Mouse (Mus musculus) retina, postnatal 7 days (tissue): ENCODE results near the gene Hfe.
"Not testable (repeated sequence)": the region's sequence is repeated elsewhere in the genome, so short reads cannot be mapped to it uniquely, and the experiment has no call there.

ENCODE experiments used
- DNase-seq: peaks from one replicate; pipeline ENCODE4 v3.0.0-alpha.2; 2012; ENCODE audit warnings: low read depth, low spot score

The Hfe gene

DNA sequence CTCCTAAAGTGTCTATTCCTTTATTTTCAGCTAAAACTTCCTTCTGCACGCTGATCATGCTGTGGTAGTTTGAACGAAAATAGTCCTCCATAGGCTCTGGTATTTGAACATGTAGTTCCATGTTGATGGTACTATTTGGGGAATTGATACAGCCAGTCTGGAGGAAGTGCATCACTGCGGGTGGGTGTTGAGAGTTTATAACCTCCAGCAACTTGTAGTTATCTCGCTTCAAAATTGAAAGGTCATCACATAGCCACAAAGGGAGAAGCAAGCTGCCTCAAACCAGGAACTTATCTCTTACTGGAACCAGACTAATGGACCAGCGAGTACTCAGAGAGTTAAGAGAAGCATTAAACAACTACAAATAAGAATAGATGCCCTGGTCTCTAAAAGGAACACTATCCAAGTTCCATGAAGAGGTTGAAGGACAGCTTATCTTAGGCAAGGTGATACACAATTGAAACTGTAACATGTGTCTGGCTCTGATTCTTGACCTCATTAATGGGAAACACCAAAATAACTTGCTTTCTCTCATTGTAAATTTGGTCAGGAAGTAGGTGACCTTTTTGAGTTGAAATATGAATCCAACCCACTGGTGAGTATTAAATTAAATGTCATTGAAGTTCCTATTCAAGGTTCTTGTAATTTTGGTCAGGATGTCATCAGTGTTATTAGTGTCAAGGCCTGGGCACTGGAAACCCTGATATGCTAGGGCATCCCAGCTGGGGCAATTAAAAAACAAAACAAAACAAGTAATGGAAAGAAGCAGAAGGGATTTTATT lies 5.8 kb upstream of the Hfe start:
- no peak for DNase-seq

- DNase-seq: no peak
Observed at GRCm38 (mm10) chr13:23709714-23710373, 810 bp downstream of the Hfe start.

- DNase-seq: no peak
Observed at GRCm38 (mm10) chr13:23708654-23709053, 2.0 kb downstream of the Hfe start.

DNA sequence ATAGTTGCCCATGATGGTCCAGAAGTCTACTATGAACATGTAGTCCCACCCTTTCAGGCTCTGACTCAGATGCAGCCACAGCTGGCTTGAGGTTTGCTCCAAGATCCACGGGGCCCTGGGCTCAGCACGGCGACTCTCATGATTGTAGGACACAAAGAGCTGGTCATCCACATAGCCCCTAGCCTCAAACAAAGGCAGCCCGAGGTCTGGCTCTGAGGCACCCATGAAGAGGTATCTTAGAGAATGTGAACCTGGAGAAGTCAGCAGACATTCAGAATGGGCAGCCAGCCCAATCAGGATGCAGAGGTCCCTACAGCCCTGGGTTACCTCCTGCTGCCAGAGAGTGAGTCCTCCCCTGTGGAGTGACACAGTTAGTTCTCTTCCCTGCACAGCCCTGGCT lies 2.6 kb downstream of the Hfe start:
- DNase-seq: no peak

GRCm38 (mm10) chr13:23706771-23707170 lies 3.9 kb downstream of the Hfe start:
- DNase-seq: no peak

DNA sequence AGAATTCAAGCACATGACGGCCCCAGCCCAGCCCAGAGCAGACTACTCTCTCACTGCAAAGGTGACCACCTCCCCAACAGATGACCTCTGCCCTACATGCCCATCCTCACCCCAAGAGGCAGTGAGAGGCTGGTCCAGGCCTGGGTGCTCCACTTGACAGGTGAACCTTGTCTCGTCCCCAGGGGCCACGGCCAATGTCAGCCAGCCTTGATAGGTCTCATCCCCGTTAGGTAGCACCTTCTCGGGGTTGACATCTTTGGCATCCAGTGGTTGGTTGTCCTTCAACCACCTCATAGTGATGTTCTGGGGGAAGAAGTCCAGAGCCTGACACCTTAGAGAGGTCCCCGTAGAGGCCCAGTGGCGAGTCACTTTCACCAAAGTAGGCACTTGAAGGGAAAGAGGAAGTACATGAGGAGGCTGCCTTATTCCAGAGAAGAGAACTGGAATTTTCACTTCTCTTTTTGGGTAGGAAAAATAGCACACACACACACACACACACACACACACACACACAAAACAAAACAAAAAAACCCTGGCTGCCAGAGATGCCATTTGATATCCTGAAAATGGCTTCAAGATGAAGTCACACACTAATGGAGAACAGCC lies 4.8 kb downstream of the Hfe start:
- no peak for DNase-seq

DNA sequence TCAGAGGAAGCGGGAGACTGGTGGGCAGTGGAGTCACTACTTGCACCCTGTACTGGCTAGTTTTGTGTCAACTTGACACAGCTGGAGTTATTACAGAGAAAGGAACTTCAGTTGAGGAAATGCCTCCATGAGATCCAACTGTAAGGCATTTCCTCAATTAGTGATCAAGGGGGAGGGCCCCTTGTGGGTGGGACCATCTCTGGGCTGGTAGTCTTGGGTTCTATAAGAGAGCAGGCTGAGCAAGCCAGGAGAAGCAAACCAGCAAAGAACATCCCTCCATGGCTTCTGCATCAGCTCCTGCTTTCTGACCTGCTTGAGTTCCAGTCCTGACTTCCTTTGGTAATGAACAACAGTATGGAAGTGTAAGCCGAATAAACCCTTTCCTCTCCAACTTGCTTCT lies 7.9 kb downstream of the Hfe start:
- DNase-seq: not testable (repeated sequence)

- DNase-seq: no peak
Observed at GRCm38 (mm10) chr13:23702220-23702619, 8.4 kb downstream of the Hfe start.

GRCm38 (mm10) chr13:23700786-23701520 lies 9.7 kb downstream of the Hfe start:
- peak; percentile 67 for DNase-seq

GRCm38 (mm10) chr13:23699767-23700166 lies 10.9 kb downstream of the Hfe start:
- no peak for DNase-seq

GRCm38 (mm10) chr13:23698996-23699395 lies 11.7 kb downstream of the Hfe start:
- DNase-seq: peak; percentile 71

- peak; percentile 100 for DNase-seq
Observed at GRCm38 (mm10) chr13:23698300-23698693, 12.4 kb downstream of the Hfe start, which contains the start of gene Hist1h4c. Gene Hist1h4c (minus strand): TSS chr13:23698454.

- no peak for DNase-seq
Observed at GRCm38 (mm10) chr13:23697491-23698299, 13.0 kb downstream of the Hfe start.

DNA sequence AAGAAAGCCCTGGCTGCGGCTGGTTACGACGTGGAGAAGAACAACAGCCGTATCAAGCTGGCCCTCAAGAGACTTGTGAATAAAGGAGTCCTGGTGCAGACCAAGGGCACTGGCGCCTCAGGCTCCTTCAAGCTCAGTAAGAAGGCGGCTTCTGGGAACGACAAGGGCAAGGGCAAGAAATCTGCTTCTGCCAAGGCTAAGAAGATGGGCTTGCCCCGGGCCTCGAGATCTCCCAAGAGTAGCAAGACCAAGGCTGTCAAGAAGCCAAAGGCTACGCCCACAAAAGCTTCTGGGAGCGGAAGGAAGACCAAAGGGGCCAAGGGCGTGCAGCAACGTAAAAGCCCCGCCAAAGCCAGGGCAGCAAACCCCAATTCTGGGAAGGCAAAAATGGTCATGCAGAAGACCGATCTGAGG lies 14.6 kb downstream of the Hfe start:
- DNase-seq: no peak

DNA sequence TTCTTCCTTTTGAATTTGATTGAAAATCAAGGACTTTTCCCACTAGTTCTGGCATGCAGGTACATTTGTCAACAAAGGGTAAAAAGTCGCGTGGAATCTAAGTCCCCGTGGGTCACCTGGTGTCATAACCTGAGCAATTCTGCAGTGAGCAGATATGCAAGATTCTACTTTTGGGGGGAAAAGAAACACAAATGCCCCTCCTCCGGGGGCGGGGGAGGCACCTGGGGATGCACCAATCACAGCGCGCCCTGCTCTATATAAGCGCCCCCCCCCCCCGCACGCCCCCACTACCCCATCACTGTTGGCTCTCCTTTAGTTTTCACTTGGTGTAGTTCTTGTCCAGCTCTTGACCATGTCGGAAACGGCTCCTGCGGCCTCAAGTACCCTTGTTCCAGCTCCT lies 15.1 kb downstream of the Hfe start, which contains the start of gene Hist1h1t:
Gene Hist1h1t (plus strand): TSS at position 301 of the 400 bp plus-strand sequence.
- DNase-seq: no peak

DNA sequence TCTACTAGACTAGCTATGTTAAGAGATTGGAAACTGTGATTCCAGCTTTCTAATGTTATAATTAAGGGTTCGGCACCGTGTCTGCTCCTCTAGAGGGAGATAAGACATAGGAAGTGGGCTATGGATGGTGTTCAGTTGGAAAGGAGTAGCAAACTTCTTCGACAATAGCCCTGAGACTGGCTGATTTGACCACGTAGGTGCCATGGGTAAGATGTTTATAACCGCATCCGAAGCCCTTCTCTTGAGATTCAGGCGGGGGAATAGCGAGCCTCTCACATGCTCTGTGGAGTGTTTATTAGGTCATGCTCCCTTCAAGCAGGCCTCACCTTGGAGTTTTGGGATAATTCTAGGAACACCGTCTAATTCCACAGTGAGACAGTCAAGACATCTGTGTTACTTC lies 15.7 kb downstream of the Hfe start:
- no peak for DNase-seq

DNA sequence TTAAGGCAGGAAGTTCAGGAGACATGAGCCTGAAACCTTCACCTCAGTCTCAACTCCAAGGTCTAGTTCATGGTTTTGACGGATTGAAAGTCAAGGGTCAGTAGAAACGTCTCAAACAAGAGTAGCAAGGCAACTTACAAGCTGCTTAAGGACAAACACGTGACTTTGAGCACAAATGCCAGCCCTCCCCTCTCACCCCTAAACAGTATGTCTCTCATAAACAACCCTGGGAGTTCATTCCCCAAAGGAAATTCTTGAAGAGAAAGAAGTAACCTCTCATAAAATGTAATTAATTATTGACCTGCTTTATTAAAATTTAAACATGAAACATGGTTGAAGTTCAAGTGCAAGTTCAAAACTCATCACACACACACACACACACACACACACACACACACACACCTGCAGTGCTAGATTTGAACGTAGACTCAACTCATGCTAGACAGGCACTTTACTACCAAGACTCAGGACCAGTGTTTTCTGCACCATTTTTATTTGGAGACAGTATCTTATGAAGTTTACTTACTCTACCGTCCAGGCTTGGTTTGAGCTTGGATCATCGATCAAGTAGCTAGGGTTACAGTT lies 16.7 kb downstream of the Hfe start:
- DNase-seq: no peak

DNA sequence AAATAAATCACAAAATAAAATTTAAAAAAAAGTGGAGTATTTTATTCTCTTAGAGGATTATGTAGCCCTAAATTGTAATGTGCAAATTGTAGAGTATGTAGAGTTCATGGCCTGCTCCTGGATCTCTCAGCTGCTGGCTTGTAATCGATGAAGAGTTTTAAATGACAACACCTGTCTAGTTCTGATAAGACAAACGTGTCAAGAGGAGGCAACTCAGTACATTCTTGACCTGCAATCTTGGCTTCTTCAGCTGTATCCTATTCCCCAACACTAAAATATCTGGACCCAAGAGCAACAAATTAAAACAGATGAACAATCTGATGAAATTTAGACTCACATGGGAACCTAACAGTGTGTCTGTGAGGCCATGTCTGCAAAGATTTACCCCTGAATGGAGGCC lies 21.2 kb downstream of the Hfe start:
- no peak for DNase-seq

DNA sequence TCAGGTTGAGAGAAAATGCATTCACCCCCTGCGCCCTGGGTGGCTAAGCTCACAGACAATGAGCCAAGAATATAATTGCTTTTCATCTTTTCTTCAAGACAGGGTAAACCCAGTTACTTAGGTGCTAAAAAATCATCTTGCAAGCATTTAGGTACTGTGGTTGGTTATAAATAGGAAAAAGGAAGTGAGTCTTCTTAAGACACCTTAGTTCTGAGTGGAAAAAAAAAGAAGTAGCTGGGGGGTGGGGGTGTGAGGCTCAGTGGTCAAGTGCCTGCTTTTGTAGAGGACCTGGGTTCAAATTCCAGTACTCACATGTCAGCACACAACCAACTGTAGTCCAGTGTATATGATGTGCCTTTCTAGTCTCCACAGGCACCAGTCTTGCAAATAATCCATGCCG lies 21.7 kb downstream of the Hfe start:
- DNase-seq: no peak

DNA sequence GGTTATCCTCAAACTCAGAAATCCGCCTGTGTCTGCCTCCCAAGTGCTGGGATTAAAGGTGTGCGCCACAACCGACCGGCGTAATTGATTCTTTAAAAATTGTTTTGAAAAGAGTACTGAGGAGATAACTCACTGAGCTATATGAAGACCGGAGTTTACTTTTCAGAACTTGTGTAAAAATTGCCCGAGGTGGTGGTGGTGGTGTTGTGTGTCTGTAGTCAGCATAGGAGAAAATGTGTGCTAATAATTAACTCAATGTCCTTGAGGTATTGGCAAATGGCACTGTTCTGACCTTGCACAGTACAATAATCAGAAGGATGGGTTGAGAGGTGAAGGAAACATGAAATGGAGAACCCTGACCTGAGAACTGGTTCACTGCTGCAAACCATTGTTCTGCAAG lies 22.7 kb downstream of the Hfe start:
- DNase-seq: no peak

DNA sequence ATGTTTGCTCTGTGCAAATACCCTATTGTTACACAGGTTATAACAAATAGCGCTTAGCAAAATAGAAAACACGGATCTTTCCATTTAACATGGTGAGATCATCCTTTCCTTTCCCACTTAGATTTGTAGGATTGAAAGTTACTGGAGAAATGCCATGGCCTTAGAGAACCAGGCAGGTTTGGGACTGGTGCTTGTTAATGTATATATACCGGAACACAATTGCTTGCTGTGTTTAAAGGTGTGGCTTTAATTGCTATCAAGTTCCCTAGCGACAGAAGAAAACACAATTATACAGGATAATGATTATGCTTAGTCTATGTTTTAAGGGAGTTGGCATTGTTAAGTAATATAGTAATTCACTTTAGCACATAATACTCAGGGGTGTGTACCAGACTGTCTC lies 23.5 kb downstream of the Hfe start:
- no peak for DNase-seq
